Mouse (Mus musculus) E14TG2a.4 (cell line): ENCODE measurements around the gene Cd53.

Source experiments
- H3K27me3 ChIP-seq: 2 replicates; pipeline ENCODE4 v1.6.1; 2014; ENCODE audit warnings: low read length, control low read depth; ENCODE audit not compliant: insufficient read depth
- H3K36me3 ChIP-seq: 2 replicates; pipeline ENCODE4 v1.6.1; 2014; ENCODE audit warnings: low read length, control low read depth; ENCODE audit not compliant: insufficient read depth
- H3K4me1 ChIP-seq: replicated peaks from 2 replicates; pipeline ENCODE4 v1.6.1; 2014; ENCODE audit warnings: low read depth, low read length, control low read depth
- H3K4me3 ChIP-seq: replicated peaks from 2 replicates; pipeline ENCODE4 v1.5.1; 2014; ENCODE audit warnings: mild to moderate bottlenecking, low read length
- H3K9me3 ChIP-seq: 2 replicates; pipeline ENCODE4 v1.6.1; 2014; ENCODE audit warnings: low read length, control low read depth
- CTCF ChIP-seq: conservative IDR thresholded peaks from 2 replicates; pipeline ENCODE4 v1.5.1; 2014; ENCODE audit warnings: low read length
- NANOG ChIP-seq: IDR thresholded peaks from 2 replicates; pipeline ENCODE4 v1.6.1; 2014; ENCODE audit warnings: borderline replicate concordance, low read length, mixed read lengths
- POU5F1 ChIP-seq: IDR thresholded peaks from 2 replicates; pipeline ENCODE4 v1.6.1; 2014; ENCODE audit warnings: low read length, borderline replicate concordance

Gene Cd53

GRCm38 (mm10) chr3:106789930-106790329 is at the start of gene Cd53:
Gene Cd53 (minus strand): TSS chr3:106790149.
- no peaks in the 10 kb centered on the region for H3K4me1 ChIP-seq
- no peaks in the 10 kb centered on the region for H3K27me3 ChIP-seq
- H3K4me3 ChIP-seq: no peak within 1 kb of the TSS
- H3K9me3 ChIP-seq: no peaks in the 10 kb centered on the region
- no peaks in the 10 kb centered on the region for H3K36me3 ChIP-seq
- TF ChIP-seq CTCF (no peak), POU5F1 (no peak), NANOG (no peak)

GRCm38 (mm10) chr3:106832107-106832506 is 42.2 kb upstream of the Cd53 start:
- TF ChIP-seq POU5F1 (no peak), NANOG (no peak), CTCF (no peak)
- Histone ChIP-seq H3K27me3 (no peaks in the 10 kb centered on the region), H3K36me3 (no peaks in the 10 kb centered on the region), H3K4me3 (no peak overlapping the region), H3K9me3 (peaks cover 20% of the 10 kb centered on the region), H3K4me1 (no peaks in the 10 kb centered on the region)

- Histone ChIP-seq H3K9me3 (no peaks in the 10 kb centered on the region), H3K27me3 (no peaks in the 10 kb centered on the region), H3K4me3 (no peak within 1 kb of the TSS), H3K4me1 (no peaks in the 10 kb centered on the region), H3K36me3 (no peaks in the 10 kb centered on the region)
- TF ChIP-seq POU5F1 (no peak), NANOG (no peak), CTCF (no peak)
Observed at GRCm38 (mm10) chr3:106826187-106826586, 36.2 kb upstream of the Cd53 start, which contains the start of gene Olfr266. Gene Olfr266 (minus strand): TSS chr3:106826287.

GRCm38 (mm10) chr3:106817676-106818075 is 27.7 kb upstream of the Cd53 start:
- Histone ChIP-seq H3K4me3 (no peak overlapping the region), H3K36me3 (no peaks in the 10 kb centered on the region), H3K9me3 (no peaks in the 10 kb centered on the region), H3K4me1 (no peaks in the 10 kb centered on the region), H3K27me3 (no peaks in the 10 kb centered on the region)
- TF ChIP-seq POU5F1: no peak
- TF ChIP-seq NANOG: no peak
- no peak for TF ChIP-seq CTCF

DNA sequence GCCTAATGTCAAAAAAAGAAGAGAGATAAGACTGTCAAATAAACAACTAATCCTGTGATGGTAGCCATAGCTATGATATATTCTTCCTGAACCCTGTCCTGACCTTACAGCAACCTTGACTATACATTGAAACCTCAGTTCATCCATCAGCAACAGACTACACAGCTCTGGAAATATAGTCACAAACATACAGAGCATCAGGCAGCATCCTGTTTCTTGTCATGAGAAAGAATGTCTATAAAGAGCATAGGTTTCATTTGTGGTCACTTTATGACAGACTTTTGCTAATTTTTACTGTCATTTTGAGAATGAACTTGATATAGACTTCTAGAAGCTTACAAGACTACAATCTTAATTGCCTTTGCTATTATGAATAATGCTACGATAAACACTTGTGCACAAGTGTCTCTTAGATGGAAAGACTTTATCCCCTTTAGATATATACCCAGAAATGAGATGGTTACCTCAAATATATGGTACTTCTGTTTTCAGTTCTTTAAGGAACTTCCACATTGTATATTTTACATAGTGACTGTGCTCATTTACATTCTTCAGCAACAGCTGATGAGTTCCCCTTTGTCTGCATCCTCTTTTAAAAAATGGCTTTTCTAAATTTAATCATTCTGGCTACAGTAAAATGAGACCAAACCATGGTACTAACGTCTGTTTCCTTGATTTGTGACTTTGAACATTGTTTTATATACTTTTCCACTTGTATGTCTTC is 19.2 kb upstream of the Cd53 start:
- no peak overlapping the region for H3K4me3 ChIP-seq
- TF ChIP-seq POU5F1 (no peak), CTCF (no peak), NANOG (no peak)
- no peaks in the 10 kb centered on the region for H3K9me3 ChIP-seq
- H3K36me3 ChIP-seq: no peaks in the 10 kb centered on the region
- H3K4me1 ChIP-seq: no peaks in the 10 kb centered on the region
- H3K27me3 ChIP-seq: no peaks in the 10 kb centered on the region

DNA sequence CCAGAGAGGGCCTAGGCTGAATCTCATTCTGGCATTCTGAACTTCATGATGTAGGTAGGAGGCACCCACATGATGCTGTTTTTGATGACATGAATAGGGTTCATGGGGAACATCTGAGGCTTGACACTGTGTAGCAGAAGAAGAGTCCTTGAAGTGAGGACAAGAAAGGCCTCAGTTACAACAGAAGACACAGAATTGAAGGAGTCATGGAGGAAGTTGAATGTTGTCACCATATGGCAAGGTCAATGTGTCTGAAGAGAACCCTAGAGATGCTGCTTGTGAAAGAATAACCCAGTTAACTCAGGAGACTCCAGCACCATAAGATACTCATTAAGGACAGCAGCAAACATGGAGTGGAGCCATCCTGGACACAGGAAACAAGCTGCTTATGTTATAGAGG is 8.1 kb upstream of the Cd53 start:
- peaks cover 12% of the 10 kb centered on the region for H3K9me3 ChIP-seq
- no peaks in the 10 kb centered on the region for H3K27me3 ChIP-seq
- H3K36me3 ChIP-seq: no peaks in the 10 kb centered on the region
- H3K4me3 ChIP-seq: no peak overlapping the region
- no peaks in the 10 kb centered on the region for H3K4me1 ChIP-seq
- TF ChIP-seq CTCF (no peak), NANOG (no peak), POU5F1 (no peak)

GRCm38 (mm10) chr3:106788440-106788887 is 1.5 kb downstream of the Cd53 start:
- no peak for TF ChIP-seq NANOG
- TF ChIP-seq CTCF: no peak
- TF ChIP-seq POU5F1: no peak
- Histone ChIP-seq H3K27me3 (no peaks in the 10 kb centered on the region), H3K4me3 (no peak overlapping the region), H3K9me3 (no peaks in the 10 kb centered on the region), H3K4me1 (no peaks in the 10 kb centered on the region), H3K36me3 (no peaks in the 10 kb centered on the region)

- H3K4me1 ChIP-seq: no peaks in the 10 kb centered on the region
- H3K27me3 ChIP-seq: no peaks in the 10 kb centered on the region
- TF ChIP-seq CTCF: no peak
- H3K4me3 ChIP-seq: no peak overlapping the region
- H3K9me3 ChIP-seq: no peaks in the 10 kb centered on the region
- H3K36me3 ChIP-seq: no peaks in the 10 kb centered on the region
Observed at GRCm38 (mm10) chr3:106787972-106788371, 2.0 kb downstream of the Cd53 start.

GRCm38 (mm10) chr3:106785130-106785529 is 4.8 kb downstream of the Cd53 start:
- TF ChIP-seq POU5F1: no peak
- TF ChIP-seq NANOG: no peak
- TF ChIP-seq CTCF: no peak
- Histone ChIP-seq H3K9me3 (no peaks in the 10 kb centered on the region), H3K4me1 (no peaks in the 10 kb centered on the region), H3K36me3 (no peaks in the 10 kb centered on the region), H3K4me3 (no peak overlapping the region), H3K27me3 (no peaks in the 10 kb centered on the region)
